In genomic region chr17:6476495-6476947, GRCm38 (mm10) we compare ENCODE assay signal across 8 mouse cellular contexts. TPM values are rescaled to one million over a fixed set of nuclear protein-coding genes. Genes with fewer than 3 reads are reported as not detected.
DNase-seq lines count a peak whose midpoint lies in the region; ATAC-seq and TF ChIP-seq lines count a peak whose summit lies in the region.
"Not testable (repeated sequence)": the region's sequence is repeated elsewhere in the genome, so short reads cannot be mapped to it uniquely, and the experiment has no call there.

No protein-coding gene starts in this region.

- H3K4me1 ChIP-seq in forebrain, embryonic 11.5 days (replicated peaks; ENCODE audit: control insufficient read depth, insufficient read depth, low read length); kidney, embryonic 16.5 days (ENCODE audit: insufficient read depth, low read length); liver, embryonic 16.5 days (ENCODE audit: control insufficient read depth, low read depth, low read length); stomach, postnatal 0 days (replicated peaks; ENCODE audit: control insufficient read depth, insufficient read depth): not testable (repeated sequence)
- H3K4me1 ChIP-seq in heart, embryonic 16.5 days (ENCODE audit: control insufficient read depth, insufficient read depth, low read length), result peaks cover 14% of the 10 kb centered on the region
- peaks cover 13% of the 10 kb centered on the region for H3K4me1 ChIP-seq in midbrain, embryonic 16.5 days (ENCODE audit: control insufficient read depth, insufficient read depth, low read length)

- peak; percentile 36 for ATAC-seq in cerebellum, adult (ENCODE audit: insufficient number of reproducible peaks, low FRiP score, low TSS enrichment)
- peak; percentile 74 for ATAC-seq in forebrain, embryonic 11.5 days (replicated peaks; ENCODE audit: low FRiP score)
- ATAC-seq in heart, embryonic 16.5 days (replicated peaks; ENCODE audit: extremely low read depth, insufficient read depth, low FRiP score), result peak; percentile 57
- ATAC-seq in kidney, embryonic 16.5 days (ENCODE audit: low FRiP score, low TSS enrichment), result peak; percentile 69
- ATAC-seq in liver, embryonic 16.5 days (ENCODE audit: low read depth), result peak; percentile 22
- ATAC-seq in midbrain, embryonic 16.5 days, result peak; percentile 70
- ATAC-seq in stomach, postnatal 0 days (ENCODE audit: low FRiP score, low TSS enrichment), result peak; percentile 61

- H3K4me2 ChIP-seq in forebrain, embryonic 11.5 days (ENCODE audit: low read depth, low read length, severe bottlenecking), result peak overlapping the region; percentile 84
- H3K4me2 ChIP-seq in heart, embryonic 16.5 days (ENCODE audit: low read depth, low read length), result peak overlapping the region; percentile 71
- H3K4me2 ChIP-seq in kidney, embryonic 16.5 days (replicated peaks; ENCODE audit: low read depth, low read length), result peak overlapping the region; percentile 97
- H3K4me2 ChIP-seq in liver, embryonic 16.5 days (ENCODE audit: low read depth, low read length), result peak overlapping the region; percentile 78
- H3K4me2 ChIP-seq in midbrain, embryonic 16.5 days (ENCODE audit: low read length), result peak overlapping the region; percentile 96
- H3K4me2 ChIP-seq in stomach, postnatal 0 days (replicated peaks; ENCODE audit: low read depth), result peak overlapping the region; percentile 89

- peak overlapping the region; percentile 89 for H3K9ac ChIP-seq in forebrain, embryonic 11.5 days (ENCODE audit: low read length)
- peak overlapping the region; percentile 90 for H3K9ac ChIP-seq in heart, embryonic 16.5 days (ENCODE audit: low read length)
- H3K9ac ChIP-seq in kidney, embryonic 16.5 days (replicated peaks; ENCODE audit: low read length), result peak overlapping the region; percentile 75
- H3K9ac ChIP-seq in liver, embryonic 16.5 days (ENCODE audit: low read depth, low read length), result peak overlapping the region; percentile 62
- peak overlapping the region; percentile 83 for H3K9ac ChIP-seq in midbrain, embryonic 16.5 days (ENCODE audit: low read depth, low read length)
- peak overlapping the region; percentile 89 for H3K9ac ChIP-seq in stomach, postnatal 0 days (ENCODE audit: low read length)

- H3K36me3 ChIP-seq in forebrain, embryonic 11.5 days (ENCODE audit: control insufficient read depth, insufficient read depth, low read length); heart, embryonic 16.5 days (ENCODE audit: control insufficient read depth, insufficient read depth); kidney, embryonic 16.5 days (ENCODE audit: insufficient read depth, low read length); liver, embryonic 16.5 days (ENCODE audit: control insufficient read depth, insufficient read depth); midbrain, embryonic 16.5 days (ENCODE audit: control insufficient read depth, insufficient read depth, low read length); stomach, postnatal 0 days (ENCODE audit: control insufficient read depth, insufficient read depth, low read length): not testable (repeated sequence)

- not testable (repeated sequence) for H3K27me3 ChIP-seq in forebrain, embryonic 11.5 days (ENCODE audit: control insufficient read depth, insufficient read depth, low read length); heart, embryonic 16.5 days (ENCODE audit: control insufficient read depth, insufficient read depth, low read length); kidney, embryonic 16.5 days (ENCODE audit: insufficient read depth, low read length); liver, embryonic 16.5 days (ENCODE audit: control insufficient read depth, insufficient read depth, low read depth, low read length); midbrain, embryonic 16.5 days (ENCODE audit: control insufficient read depth, insufficient read depth, low read depth, low read length); stomach, postnatal 0 days (ENCODE audit: control insufficient read depth, insufficient read depth, low read length)

- TF ChIP-seq CTCF in stomach, postnatal 0 days (IDR thresholded peaks at IDR 0.05; ENCODE audit: low read depth), result not testable (repeated sequence)

- H3K27ac ChIP-seq in forebrain, embryonic 11.5 days (ENCODE audit: low read depth, low read length); liver, embryonic 16.5 days (ENCODE audit: low read length): not testable (repeated sequence)
- H3K27ac ChIP-seq in heart, embryonic 16.5 days (ENCODE audit: low read length), result peak overlapping the region; percentile 41
- peak overlapping the region; percentile 58; the same call in 1 of the 2 replicates for H3K27ac ChIP-seq in kidney, embryonic 16.5 days (ENCODE audit: low read length)
- peak overlapping the region; percentile 62 for H3K27ac ChIP-seq in midbrain, embryonic 16.5 days (ENCODE audit: low read length)
- H3K27ac ChIP-seq in stomach, postnatal 0 days (replicated peaks), result peak overlapping the region; percentile 87

- peak; percentile 70 for DNase-seq in ES-CJ7 (ENCODE audit: low read depth, low spot score)
- DNase-seq in forebrain, embryonic 11.5 days (ENCODE audit: low spot score), result peak; percentile 84
- peak; percentile 88 for DNase-seq in stomach, postnatal 0 days (ENCODE audit: low spot score)

- under 1% methylated on average over 45 of the region's 45 CpGs for WGBS in forebrain, embryonic 11.5 days
- under 1% methylated on average over 45 of the region's 45 CpGs for WGBS in heart, embryonic 16.5 days
- WGBS in kidney, embryonic 16.5 days, result under 1% methylated on average over 45 of the region's 45 CpGs
- WGBS in liver, embryonic 16.5 days (ENCODE audit: insufficient replicate concordance), result under 1% methylated on average over 45 of the region's 45 CpGs
- WGBS in midbrain, embryonic 16.5 days, result under 1% methylated on average over 45 of the region's 45 CpGs
- WGBS in stomach, postnatal 0 days, result under 1% methylated on average over 45 of the region's 45 CpGs

- TF ChIP-seq EP300 in stomach, postnatal 0 days (optimal IDR thresholded peaks at IDR 0.05), result not testable (repeated sequence)

- H3K4me3 ChIP-seq in forebrain, embryonic 11.5 days (ENCODE audit: low read depth, low read length), result peak overlapping the region; percentile 76
- H3K4me3 ChIP-seq in heart, embryonic 16.5 days (ENCODE audit: low read length), result peak overlapping the region; percentile 71
- H3K4me3 ChIP-seq in kidney, embryonic 16.5 days (ENCODE audit: low read length), result peak overlapping the region; percentile 74
- peak overlapping the region; percentile 66 for H3K4me3 ChIP-seq in liver, embryonic 16.5 days (ENCODE audit: low read depth, low read length)
- H3K4me3 ChIP-seq in midbrain, embryonic 16.5 days (ENCODE audit: low read depth, low read length), result peak overlapping the region; percentile 69
- H3K4me3 ChIP-seq in stomach, postnatal 0 days (ENCODE audit: low read depth, low read length), result peak overlapping the region; percentile 83

- not testable (repeated sequence) for H3K9me3 ChIP-seq in forebrain, embryonic 11.5 days (ENCODE audit: control insufficient read depth, low read length); heart, embryonic 16.5 days (replicated peaks; ENCODE audit: control insufficient read depth, low read length); kidney, embryonic 16.5 days (ENCODE audit: low read length); liver, embryonic 16.5 days (replicated peaks; ENCODE audit: control insufficient read depth, low read length); midbrain, embryonic 16.5 days (replicated peaks; ENCODE audit: control insufficient read depth, low read length, poor library complexity, severe bottlenecking); stomach, postnatal 0 days (ENCODE audit: control insufficient read depth, low read length)

RNA-seq across cellular contexts. Expression of gene Dynlt1b, which starts 46.6 kb away (rescaled TPM):
- polyA plus RNA-seq in forebrain, embryonic 11.5 days (2014; fragmentation: Nextera tagmentation; extraction: Ambion mirVana), result 530 and 544 TPM in 2 replicates
- 391 and 399 TPM in 2 replicates for polyA plus RNA-seq in heart, embryonic 16.5 days (2015; fragmentation: Nextera tagmentation; extraction: Ambion mirVana)
- polyA plus RNA-seq in kidney, embryonic 16.5 days (2015; fragmentation: Nextera tagmentation; extraction: Ambion mirVana), result 414 and 449 TPM in 2 replicates
- 198 and 205 TPM in 2 replicates for polyA plus RNA-seq in liver, embryonic 16.5 days (2015; fragmentation: Nextera tagmentation; extraction: Ambion mirVana)
- 1,051 and 1,054 TPM in 2 replicates for polyA plus RNA-seq in midbrain, embryonic 16.5 days (2015; fragmentation: Nextera tagmentation; extraction: Ambion mirVana)
- polyA plus RNA-seq in stomach, postnatal 0 days (2015; fragmentation: Nextera tagmentation; extraction: Ambion mirVana), result 477 and 484 TPM in 2 replicates

Comparison
In these comparisons a context has a peak if more than half of its experiments do, and no peak if none do; other contexts are left out.
1. ATAC-seq: peak in every context shown above with its lines; median percentile 74 in forebrain, embryonic 11.5 days; 70 in midbrain, embryonic 16.5 days; 69 in kidney, embryonic 16.5 days; 61 in stomach, postnatal 0 days; 57 in heart, embryonic 16.5 days; 36 in cerebellum, adult; 22 in liver, embryonic 16.5 days.